Mouse (Mus musculus): ENCODE data around the gene Lmod3. TPM values are rescaled to one million over a fixed set of nuclear protein-coding genes. Genes with fewer than 3 reads are reported as not detected.
A peak's percentile ranks its signal among the peaks of the same experiment; 100 is the strongest.

The Lmod3 gene
- polyA plus RNA-seq, 1 experiment, result 0.73 TPM

GRCm38 (mm10) chr6:97295416-97295815 lies 42.9 kb upstream of the Lmod3 start:
- Histone ChIP-seq H3K4me3 (ENCODE audit: control insufficient read depth, insufficient read depth, low read length) (no peak overlapping the region), H3K27ac (ENCODE audit: control insufficient read depth, insufficient read depth, low read length) (no peak overlapping the region), H3K36me3 (ENCODE audit: control insufficient read depth, insufficient read depth, low read length) (no peaks in the 10 kb centered on the region), H3K4me1 (replicated peaks; ENCODE audit: control insufficient read depth, insufficient read depth, low read length) (peaks cover 26% of the 10 kb centered on the region), H3K27me3 (ENCODE audit: control insufficient read depth, insufficient read depth, low read length) (no peaks in the 10 kb centered on the region)
- 97% methylated on average over 9 of the region's 9 CpGs for WGBS
- DNase-seq, result no peak
- TF ChIP-seq CTCF (IDR thresholded peaks at IDR 0.05; ENCODE audit: borderline replicate concordance, control insufficient read depth, extremely low read depth, insufficient read depth, low read length, poor library complexity) (no peak), POLR2A (IDR thresholded peaks at IDR 0.05; ENCODE audit: control insufficient read depth, extremely low read depth, insufficient read depth, low read length, poor library complexity) (no peak)

GRCm38 (mm10) chr6:97293667-97294569 lies 41.4 kb upstream of the Lmod3 start:
- DNase-seq, result peak; percentile 51
- no peaks in the 10 kb centered on the region for H3K27me3 ChIP-seq (ENCODE audit: control insufficient read depth, insufficient read depth, low read length)
- peaks cover 18% of the 10 kb centered on the region for H3K4me1 ChIP-seq (replicated peaks; ENCODE audit: control insufficient read depth, insufficient read depth, low read length)
- 24% methylated on average over 12 of the region's 12 CpGs for WGBS
- no peaks in the 10 kb centered on the region for H3K36me3 ChIP-seq (ENCODE audit: control insufficient read depth, insufficient read depth, low read length)
- no peak for TF ChIP-seq POLR2A (IDR thresholded peaks at IDR 0.05; ENCODE audit: control insufficient read depth, extremely low read depth, insufficient read depth, low read length, poor library complexity)
- no peak for TF ChIP-seq CTCF (IDR thresholded peaks at IDR 0.05; ENCODE audit: borderline replicate concordance, control insufficient read depth, extremely low read depth, insufficient read depth, low read length, poor library complexity)
- 0 out of 2 replicates have a peak overlapping the region, but pooled peaks have one; percentile 2 for H3K4me3 ChIP-seq (ENCODE audit: control insufficient read depth, insufficient read depth, low read length)
- peak overlapping the region; percentile 18; the same call in 1 of the 2 replicates for H3K27ac ChIP-seq (ENCODE audit: control insufficient read depth, insufficient read depth, low read length)

GRCm38 (mm10) chr6:97292894-97293293 lies 40.3 kb upstream of the Lmod3 start:
- Histone ChIP-seq H3K4me1 (replicated peaks; ENCODE audit: control insufficient read depth, insufficient read depth, low read length) (peaks cover 18% of the 10 kb centered on the region), H3K4me3 (ENCODE audit: control insufficient read depth, insufficient read depth, low read length) (no peak overlapping the region), H3K27ac (ENCODE audit: control insufficient read depth, insufficient read depth, low read length) (no peak overlapping the region), H3K36me3 (ENCODE audit: control insufficient read depth, insufficient read depth, low read length) (no peaks in the 10 kb centered on the region), H3K27me3 (ENCODE audit: control insufficient read depth, insufficient read depth, low read length) (no peaks in the 10 kb centered on the region)
- 96% methylated on average over 5 of the region's 5 CpGs for WGBS
- TF ChIP-seq CTCF (IDR thresholded peaks at IDR 0.05; ENCODE audit: borderline replicate concordance, control insufficient read depth, extremely low read depth, insufficient read depth, low read length, poor library complexity), result no peak
- TF ChIP-seq POLR2A (IDR thresholded peaks at IDR 0.05; ENCODE audit: control insufficient read depth, extremely low read depth, insufficient read depth, low read length, poor library complexity), result no peak
- no peak for DNase-seq

GRCm38 (mm10) chr6:97292096-97292495 lies 39.5 kb upstream of the Lmod3 start:
- 95% methylated on average over 3 of the region's 3 CpGs for WGBS
- Histone ChIP-seq H3K4me3 (ENCODE audit: control insufficient read depth, insufficient read depth, low read length) (no peak overlapping the region), H3K4me1 (replicated peaks; ENCODE audit: control insufficient read depth, insufficient read depth, low read length) (peaks cover 18% of the 10 kb centered on the region), H3K36me3 (ENCODE audit: control insufficient read depth, insufficient read depth, low read length) (no peaks in the 10 kb centered on the region), H3K27me3 (ENCODE audit: control insufficient read depth, insufficient read depth, low read length) (no peaks in the 10 kb centered on the region), H3K27ac (ENCODE audit: control insufficient read depth, insufficient read depth, low read length) (no peak overlapping the region)
- TF ChIP-seq CTCF (IDR thresholded peaks at IDR 0.05; ENCODE audit: borderline replicate concordance, control insufficient read depth, extremely low read depth, insufficient read depth, low read length, poor library complexity), result no peak
- TF ChIP-seq POLR2A (IDR thresholded peaks at IDR 0.05; ENCODE audit: control insufficient read depth, extremely low read depth, insufficient read depth, low read length, poor library complexity), result no peak
- no peak for DNase-seq

GRCm38 (mm10) chr6:97291159-97291908 lies 38.8 kb upstream of the Lmod3 start:
- H3K4me1 ChIP-seq (replicated peaks; ENCODE audit: control insufficient read depth, insufficient read depth, low read length), result peaks cover 18% of the 10 kb centered on the region
- no peak for TF ChIP-seq POLR2A (IDR thresholded peaks at IDR 0.05; ENCODE audit: control insufficient read depth, extremely low read depth, insufficient read depth, low read length, poor library complexity)
- TF ChIP-seq CTCF (IDR thresholded peaks at IDR 0.05; ENCODE audit: borderline replicate concordance, control insufficient read depth, extremely low read depth, insufficient read depth, low read length, poor library complexity), result no peak
- H3K36me3 ChIP-seq (ENCODE audit: control insufficient read depth, insufficient read depth, low read length), result no peaks in the 10 kb centered on the region
- WGBS, result 89% methylated on average over 21 of the region's 21 CpGs
- DNase-seq, result no peak
- no peaks in the 10 kb centered on the region for H3K27me3 ChIP-seq (ENCODE audit: control insufficient read depth, insufficient read depth, low read length)
- H3K27ac ChIP-seq (ENCODE audit: control insufficient read depth, insufficient read depth, low read length), result no peak overlapping the region
- H3K4me3 ChIP-seq (ENCODE audit: control insufficient read depth, insufficient read depth, low read length), result no peak overlapping the region

GRCm38 (mm10) chr6:97290687-97291086 lies 38.1 kb upstream of the Lmod3 start:
- Histone ChIP-seq H3K36me3 (ENCODE audit: control insufficient read depth, insufficient read depth, low read length) (no peaks in the 10 kb centered on the region), H3K4me3 (ENCODE audit: control insufficient read depth, insufficient read depth, low read length) (no peak overlapping the region), H3K4me1 (replicated peaks; ENCODE audit: control insufficient read depth, insufficient read depth, low read length) (peaks cover 18% of the 10 kb centered on the region), H3K27me3 (ENCODE audit: control insufficient read depth, insufficient read depth, low read length) (no peaks in the 10 kb centered on the region), H3K27ac (ENCODE audit: control insufficient read depth, insufficient read depth, low read length) (no peak overlapping the region)
- WGBS, result 94% methylated on average over 3 of the region's 3 CpGs
- DNase-seq, result no peak
- TF ChIP-seq CTCF (IDR thresholded peaks at IDR 0.05; ENCODE audit: borderline replicate concordance, control insufficient read depth, extremely low read depth, insufficient read depth, low read length, poor library complexity) (no peak), POLR2A (IDR thresholded peaks at IDR 0.05; ENCODE audit: control insufficient read depth, extremely low read depth, insufficient read depth, low read length, poor library complexity) (no peak)
